Mouse (Mus musculus): ENCODE measurements around the gene Lima1. TPM values are rescaled to one million over a fixed set of nuclear protein-coding genes. Genes with fewer than 3 reads are reported as not detected.
"Not testable (repeated sequence)": the region's sequence is repeated elsewhere in the genome, so short reads cannot be mapped to it uniquely, and the experiment has no call there.

Lima1 gene
- polyA plus RNA-seq, 1 experiment from 2014 or later: 29.5 TPM

- no peaks in the 10 kb centered on the region for H3K9me3 ChIP-seq
- no peak overlapping the region for H3K4me3 ChIP-seq
- 83% methylated on average over 3 of the region's 3 CpGs for WGBS
- H3K36me3 ChIP-seq: no peaks in the 10 kb centered on the region
- no peaks in the 10 kb centered on the region for H3K27me3 ChIP-seq (ENCODE audit: insufficient read depth, poor library complexity, severe bottlenecking)
- DNase-seq (ENCODE audit: low spot score): no peak
- H3K27ac ChIP-seq: no peak overlapping the region
- 0 out of 2 replicates have a peak, but pooled peaks cover 10% of the 10 kb centered on the region for H3K4me1 ChIP-seq (replicated peaks)
Observed at GRCm38 (mm10) chr15:99891355-99891754, 16.1 kb upstream of the Lima1 start.

GRCm38 (mm10) chr15:99890412-99891236, 15.4 kb upstream of the Lima1 start:
- DNase-seq (ENCODE audit: low spot score): no peak

GRCm38 (mm10) chr15:99889275-99889874, 14.1 kb upstream of the Lima1 start:
- Histone ChIP-seq H3K27ac (no peak overlapping the region), H3K4me1 (replicated peaks) (0 out of 2 replicates have a peak, but pooled peaks cover 10% of the 10 kb centered on the region), H3K27me3 (ENCODE audit: insufficient read depth, poor library complexity, severe bottlenecking) (no peaks in the 10 kb centered on the region), H3K36me3 (no peaks in the 10 kb centered on the region), H3K4me3 (no peak overlapping the region), H3K9me3 (no peaks in the 10 kb centered on the region)
- WGBS: 70% methylated on average over 8 of the region's 8 CpGs
- no peak for DNase-seq (ENCODE audit: low spot score)

More at GRCm38 (mm10) chr15:99890412-99891236, 15.4 kb upstream of the Lima1 start:
- Histone ChIP-seq H3K4me1 (replicated peaks) (0 out of 2 replicates have a peak, but pooled peaks cover 10% of the 10 kb centered on the region), H3K9me3 (no peaks in the 10 kb centered on the region), H3K4me3 (no peak overlapping the region), H3K27me3 (ENCODE audit: insufficient read depth, poor library complexity, severe bottlenecking) (no peaks in the 10 kb centered on the region), H3K27ac (no peak overlapping the region), H3K36me3 (no peaks in the 10 kb centered on the region)
- WGBS: 57% methylated on average over 19 of the region's 19 CpGs

DNA sequence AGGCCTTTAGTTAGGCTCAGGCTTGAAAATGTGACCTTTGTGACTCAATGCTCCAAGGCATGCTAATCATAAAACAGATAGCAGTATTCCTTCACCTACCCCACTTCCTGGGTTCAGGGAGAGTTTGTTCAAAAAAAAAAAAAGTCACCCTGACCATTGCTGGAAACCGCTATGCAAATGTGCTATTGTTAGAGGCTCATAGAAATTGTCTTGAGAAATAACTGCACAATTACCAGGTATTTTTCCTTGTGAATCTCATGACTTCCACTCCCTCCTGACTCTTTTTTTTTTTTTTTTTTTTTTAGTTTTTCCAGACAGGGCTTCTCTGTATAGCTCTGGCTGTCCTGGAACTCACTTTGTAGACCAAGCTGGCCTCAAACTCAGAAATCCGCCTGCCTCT, 11.9 kb upstream of the Lima1 start:
- not testable (repeated sequence) for H3K9me3 ChIP-seq; H3K36me3 ChIP-seq; H3K27me3 ChIP-seq (ENCODE audit: insufficient read depth, poor library complexity, severe bottlenecking); H3K4me1 ChIP-seq (replicated peaks); H3K4me3 ChIP-seq; H3K27ac ChIP-seq; DNase-seq (ENCODE audit: low spot score)
- 97% methylated on average over 2 of the region's 2 CpGs for WGBS

DNA sequence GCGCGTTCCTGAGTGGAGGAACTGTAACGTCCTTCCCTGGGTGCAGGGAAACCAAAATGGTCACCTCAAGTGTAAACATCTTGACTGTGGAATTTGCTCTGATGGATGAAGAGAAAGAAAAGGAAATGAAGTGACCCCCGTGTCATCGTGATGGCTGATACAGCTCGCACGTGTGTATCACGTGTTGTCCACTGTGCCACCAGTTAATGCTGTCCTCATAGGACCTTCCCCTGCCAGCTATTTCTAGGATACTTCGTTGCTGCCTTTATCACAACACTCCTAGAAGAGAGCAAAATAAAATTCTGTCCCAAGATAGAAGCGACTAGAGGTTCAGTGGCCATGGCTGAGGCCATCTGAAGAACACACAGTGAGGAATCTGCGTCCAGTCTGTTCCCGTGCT, 8.8 kb upstream of the Lima1 start:
- no peaks in the 10 kb centered on the region for H3K9me3 ChIP-seq
- H3K4me3 ChIP-seq: no peak overlapping the region
- H3K36me3 ChIP-seq: no peaks in the 10 kb centered on the region
- no peaks in the 10 kb centered on the region for H3K27me3 ChIP-seq (ENCODE audit: insufficient read depth, poor library complexity, severe bottlenecking)
- DNase-seq (ENCODE audit: low spot score): no peak
- no peak overlapping the region for H3K27ac ChIP-seq
- 0 out of 2 replicates have a peak, but pooled peaks cover 2% of the 10 kb centered on the region for H3K4me1 ChIP-seq (replicated peaks)
- 91% methylated on average over 12 of the region's 12 CpGs for WGBS

- DNase-seq (ENCODE audit: low spot score): no peak
- H3K27me3 ChIP-seq (ENCODE audit: insufficient read depth, poor library complexity, severe bottlenecking): peaks cover 8% of the 10 kb centered on the region; the same call in 1 of the 2 replicates
- no peaks in the 10 kb centered on the region for H3K36me3 ChIP-seq
- peaks cover 20% of the 10 kb centered on the region for H3K4me1 ChIP-seq (replicated peaks)
- H3K4me3 ChIP-seq: no peak overlapping the region
- WGBS: 93% methylated on average over 5 of the region's 5 CpGs
- no peak overlapping the region for H3K27ac ChIP-seq
- no peaks in the 10 kb centered on the region for H3K9me3 ChIP-seq
Observed at GRCm38 (mm10) chr15:99878541-99878940, 3.3 kb upstream of the Lima1 start.

- peak; percentile 13 for DNase-seq (ENCODE audit: low spot score)
Observed at GRCm38 (mm10) chr15:99874612-99875333, 483 bp downstream of the Lima1 start.

DNA sequence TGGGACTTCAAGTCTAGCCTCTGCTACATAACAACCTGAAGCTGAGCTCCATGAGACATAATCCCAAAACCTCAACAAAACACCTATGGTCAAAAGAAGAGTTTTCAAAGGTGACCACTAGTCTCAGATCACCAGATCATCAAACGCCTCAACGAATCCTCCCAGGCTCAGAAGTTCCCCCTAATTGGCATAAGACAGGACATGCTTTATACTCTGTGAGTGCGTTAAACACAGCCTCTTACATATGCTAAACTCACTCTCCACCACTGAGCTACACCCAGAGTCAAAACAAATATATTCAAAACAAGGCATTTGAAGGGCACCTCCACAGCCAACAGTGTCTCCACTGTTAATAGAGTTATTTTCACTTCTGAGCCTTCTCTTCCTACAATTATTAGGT, 2.7 kb downstream of the Lima1 start:
- H3K4me1 ChIP-seq (replicated peaks): peaks cover 21% of the 10 kb centered on the region
- H3K4me3 ChIP-seq: no peak overlapping the region
- no peak for DNase-seq (ENCODE audit: low spot score)
- peaks cover 9% of the 10 kb centered on the region; the same call in 1 of the 2 replicates for H3K27me3 ChIP-seq (ENCODE audit: insufficient read depth, poor library complexity, severe bottlenecking)
- no peaks in the 10 kb centered on the region for H3K9me3 ChIP-seq
- no peak overlapping the region for H3K27ac ChIP-seq
- WGBS: 78% methylated on average over 3 of the region's 3 CpGs
- no peaks in the 10 kb centered on the region for H3K36me3 ChIP-seq

More at GRCm38 (mm10) chr15:99874612-99875333, 483 bp downstream of the Lima1 start:
- Histone ChIP-seq H3K4me1 (replicated peaks) (peaks cover 18% of the 10 kb centered on the region), H3K9me3 (no peaks in the 10 kb centered on the region), H3K27me3 (ENCODE audit: insufficient read depth, poor library complexity, severe bottlenecking) (peaks cover 9% of the 10 kb centered on the region; the same call in 1 of the 2 replicates), H3K36me3 (no peaks in the 10 kb centered on the region), H3K27ac (peak overlapping the region; percentile 78), H3K4me3 (peak overlapping the region; percentile 65)
- 7% methylated on average over 30 of the region's 30 CpGs for WGBS

DNA sequence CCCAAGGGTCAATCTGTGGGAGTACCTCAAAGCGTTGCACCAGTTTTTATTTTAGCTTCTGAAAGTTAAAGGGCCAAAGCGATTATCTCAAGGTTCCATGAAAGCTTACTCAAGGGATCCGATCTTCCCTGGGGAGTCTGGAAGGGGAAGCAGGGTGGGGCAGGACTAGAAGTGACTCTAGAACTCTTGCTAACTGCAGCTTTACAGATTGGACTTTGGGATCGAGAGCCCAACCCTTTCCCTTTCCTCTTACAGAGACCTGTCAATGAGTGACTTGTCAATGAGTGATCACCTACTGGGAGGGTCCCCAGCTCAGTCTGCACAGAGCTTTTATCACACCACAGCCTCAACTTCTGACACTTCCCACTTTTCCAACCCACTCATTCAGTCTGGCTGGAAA, 7.6 kb downstream of the Lima1 start:
- Histone ChIP-seq H3K4me1 (replicated peaks) (0 out of 2 replicates have a peak, but pooled peaks cover 6% of the 10 kb centered on the region), H3K9me3 (no peaks in the 10 kb centered on the region), H3K27ac (no peak overlapping the region), H3K27me3 (ENCODE audit: insufficient read depth, poor library complexity, severe bottlenecking) (no peaks in the 10 kb centered on the region), H3K4me3 (no peak overlapping the region), H3K36me3 (peaks cover 5% of the 10 kb centered on the region; the same call in 1 of the 2 replicates)
- WGBS: 76% methylated on average over 4 of the region's 4 CpGs
- no peak for DNase-seq (ENCODE audit: low spot score)

DNA sequence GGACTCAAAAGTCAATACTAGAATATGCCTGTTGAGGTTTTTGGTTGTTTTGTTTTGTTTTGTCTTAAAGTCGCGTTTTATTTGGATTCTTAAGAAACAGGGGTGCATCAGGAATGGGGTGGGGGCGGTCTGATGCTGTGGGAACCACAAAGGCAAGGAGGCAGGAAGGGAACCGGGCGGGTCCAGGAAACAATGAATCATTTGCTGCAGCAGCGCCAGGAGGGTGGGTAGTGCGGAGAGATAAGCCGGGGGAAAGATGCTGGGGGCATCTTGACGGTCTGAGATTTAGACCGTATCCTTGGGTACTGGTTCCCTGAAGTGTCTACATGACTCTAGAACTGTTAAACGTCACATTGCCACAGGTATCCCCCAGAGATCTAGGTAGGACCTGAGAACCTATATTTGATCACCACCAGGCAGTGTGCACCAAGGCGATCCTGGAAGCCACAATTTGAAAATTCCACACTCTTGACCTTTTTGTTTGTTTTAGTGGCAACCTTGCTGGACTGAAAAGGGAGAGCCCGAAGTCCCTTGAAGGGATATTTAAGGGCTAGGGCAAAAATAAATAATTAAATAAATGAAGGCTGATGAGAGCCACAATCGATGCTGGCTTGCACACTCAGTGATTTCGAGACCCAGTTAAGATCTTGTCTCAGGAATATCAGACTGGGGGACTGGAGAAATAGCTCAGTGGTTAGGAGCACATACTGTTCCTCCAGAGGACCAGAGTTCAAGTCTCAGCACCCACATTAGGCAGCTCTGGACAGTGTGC, 8.6 kb downstream of the Lima1 start:
- no peak for DNase-seq (ENCODE audit: low spot score)
- Histone ChIP-seq H3K27me3 (ENCODE audit: insufficient read depth, poor library complexity, severe bottlenecking) (no peaks in the 10 kb centered on the region), H3K36me3 (peaks cover 5% of the 10 kb centered on the region; the same call in 1 of the 2 replicates), H3K4me1 (replicated peaks) (0 out of 2 replicates have a peak, but pooled peaks cover 6% of the 10 kb centered on the region), H3K4me3 (no peak overlapping the region), H3K27ac (no peak overlapping the region), H3K9me3 (no peaks in the 10 kb centered on the region)
- 76% methylated on average over 15 of the region's 15 CpGs for WGBS

- H3K4me1 ChIP-seq (replicated peaks): 0 out of 2 replicates have a peak, but pooled peaks cover 6% of the 10 kb centered on the region
- H3K9me3 ChIP-seq: no peaks in the 10 kb centered on the region
- 68% methylated on average over 5 of the region's 5 CpGs for WGBS
- H3K27ac ChIP-seq: no peak overlapping the region
- no peak for DNase-seq (ENCODE audit: low spot score)
- peaks cover 5% of the 10 kb centered on the region; the same call in 1 of the 2 replicates for H3K36me3 ChIP-seq
- no peak overlapping the region for H3K4me3 ChIP-seq
- H3K27me3 ChIP-seq (ENCODE audit: insufficient read depth, poor library complexity, severe bottlenecking): no peaks in the 10 kb centered on the region
Observed at GRCm38 (mm10) chr15:99865942-99866341, 9.3 kb downstream of the Lima1 start.

DNA sequence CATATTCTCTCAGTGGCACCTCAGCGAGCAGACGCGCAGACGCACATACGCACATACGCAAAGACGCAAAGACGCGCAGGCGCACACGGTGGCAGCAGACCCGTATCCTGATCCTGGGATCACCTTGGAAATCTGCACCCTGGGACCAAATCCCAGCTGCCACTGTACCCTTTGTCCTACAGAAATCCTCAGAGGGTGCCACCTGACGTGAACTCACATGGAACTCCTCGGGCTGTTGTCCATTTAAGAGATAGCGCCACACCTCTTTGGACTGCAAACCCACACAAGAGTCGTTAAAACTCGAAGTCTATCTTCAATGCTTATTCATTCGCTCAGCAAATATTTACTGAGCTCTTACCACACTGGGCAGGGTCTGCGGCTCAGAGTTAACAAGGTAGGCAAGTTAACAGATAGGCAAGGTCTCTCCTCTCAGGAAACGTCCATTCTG, 9.7 kb downstream of the Lima1 start:
- whole genome bisulfite sequencing: 92% methylated on average over 20 of the region's 20 CpGs
- peaks cover 5% of the 10 kb centered on the region; the same call in 1 of the 2 replicates for H3K36me3 ChIP-seq
- 0 out of 2 replicates have a peak, but pooled peaks cover 6% of the 10 kb centered on the region for H3K4me1 ChIP-seq (replicated peaks)
- DNase-seq (ENCODE audit: low spot score): no peak
- no peaks in the 10 kb centered on the region for H3K27me3 ChIP-seq (ENCODE audit: insufficient read depth, poor library complexity, severe bottlenecking)
- no peaks in the 10 kb centered on the region for H3K9me3 ChIP-seq
- no peak overlapping the region for H3K27ac ChIP-seq
- H3K4me3 ChIP-seq: no peak overlapping the region

Data from hindbrain, embryonic 10.5 days (tissue).